Mouse (Mus musculus) adipocyte (in vitro differentiated cells): ENCODE measurements at regions not wholly inside any gene's neighbourhood (a gene's known extent, or its start where the extent isn't known, plus 50 kb on each side); places are given as distances from the start of the nearest gene placed in this dataset.

Source experiments
- DNase-seq: peaks from one replicate; pipeline ENCODE4 v3.0.0-alpha.2; 2016; ENCODE audit warnings: low spot score

DNA sequence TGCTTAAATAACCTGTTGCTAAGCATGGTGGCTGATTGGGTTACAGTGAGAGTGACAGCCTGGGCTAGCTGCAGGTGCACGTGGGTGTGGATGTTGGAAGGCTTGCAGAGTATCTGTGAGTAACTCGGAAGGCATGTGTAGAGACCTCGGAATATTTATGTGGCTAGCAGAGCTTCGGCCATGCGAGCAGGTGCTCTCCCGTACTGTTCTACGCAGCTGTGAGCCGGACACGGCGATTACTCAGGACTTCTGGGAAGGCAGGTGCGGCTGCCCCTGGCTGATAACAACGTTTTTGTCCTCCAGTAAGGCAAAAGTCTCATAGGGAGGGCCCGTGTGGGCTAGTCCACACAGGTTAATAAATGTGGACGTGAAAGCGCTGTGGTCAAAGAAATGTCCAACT is 119.6 kb downstream of the Fgf9 start:
- DNase-seq = no peak

DNA sequence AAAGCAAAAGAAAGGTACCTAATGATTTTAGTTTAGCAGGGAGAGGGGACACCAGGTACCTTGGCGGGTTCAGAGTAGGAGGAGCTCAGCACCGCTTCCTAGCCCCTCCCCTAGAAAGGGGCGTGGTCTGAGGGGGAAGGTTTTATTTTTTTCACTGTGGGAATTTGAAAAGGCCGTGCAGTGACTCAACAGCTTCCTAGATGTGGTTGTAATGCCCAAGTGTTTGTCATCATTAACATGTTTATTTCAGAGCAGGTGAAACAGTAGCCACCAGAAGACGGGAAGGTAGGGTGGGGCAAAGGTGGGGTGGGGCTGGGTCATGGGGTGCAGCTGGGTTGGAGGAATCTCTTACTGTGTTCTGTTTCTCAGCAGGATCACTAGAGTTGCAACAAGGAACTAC is 112.5 kb downstream of the Fgf9 start:
- DNase-seq = no peak

GRCm38 (mm10) chr14:58180724-58181123 is 110.4 kb downstream of the Fgf9 start:
- DNase-seq = no peak

DNA sequence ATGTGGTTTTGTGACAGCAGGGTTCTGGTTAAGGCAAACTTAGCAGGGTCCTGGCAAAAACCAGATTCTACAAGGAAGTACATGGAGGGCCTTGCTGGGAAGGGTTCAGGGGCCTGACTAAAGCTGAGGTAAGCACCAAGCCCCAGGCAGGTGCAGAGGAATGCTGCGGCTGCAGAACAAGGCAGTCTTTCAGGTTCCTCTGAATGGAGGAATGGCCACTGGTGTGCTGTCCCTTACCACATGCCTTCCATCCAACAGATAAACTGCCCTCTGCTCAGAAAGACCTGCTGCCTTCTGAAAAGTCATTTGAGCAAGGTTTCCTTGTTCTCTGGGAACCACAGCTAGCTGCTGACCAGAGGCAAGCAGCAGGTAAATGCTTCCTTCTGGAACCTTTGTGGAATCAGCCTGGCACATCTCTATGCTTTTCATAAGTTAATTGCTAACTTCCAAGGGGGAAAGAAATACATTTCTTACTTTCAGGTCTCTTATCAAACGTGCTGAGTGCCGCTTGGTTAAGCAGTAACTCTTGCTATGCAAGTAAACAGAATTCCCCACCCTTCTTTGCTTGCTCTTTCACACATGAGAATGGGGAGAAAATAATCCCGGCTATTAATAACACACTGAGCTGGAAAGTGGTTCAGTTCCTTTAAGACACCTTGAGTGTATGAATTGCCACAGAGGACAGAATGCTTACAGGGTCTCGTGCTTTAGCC is 105.5 kb downstream of the Fgf9 start:
- no peak for DNase-seq

- no peak for DNase-seq
Observed at GRCm38 (mm10) chr14:58174512-58174911, 104.2 kb downstream of the Fgf9 start.

DNA sequence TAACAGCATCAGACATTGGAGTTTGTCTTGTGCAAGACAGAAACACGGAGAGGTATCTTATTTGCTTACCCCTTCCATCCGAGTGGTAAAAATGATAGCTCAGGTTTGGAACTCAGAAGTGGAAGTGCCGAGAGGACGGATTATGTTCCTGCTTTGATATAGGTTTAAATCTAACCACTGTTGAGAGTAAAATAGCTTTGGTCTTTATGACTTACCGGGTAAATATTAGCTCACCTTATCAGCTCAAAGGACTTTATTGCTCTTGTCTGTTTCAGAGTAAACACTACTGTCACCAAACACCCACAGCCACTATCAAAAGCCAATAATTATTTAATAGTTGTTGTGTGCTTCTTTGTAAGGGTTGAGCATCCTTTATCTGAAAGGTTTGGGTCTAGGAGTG is 98.6 kb downstream of the Fgf9 start:
- DNase-seq = no peak
